Mouse (Mus musculus): ENCODE data around the gene Kdelr2. TPM values are rescaled to one million over a fixed set of nuclear protein-coding genes. Genes with fewer than 3 reads are reported as not detected.

Kdelr2 gene
- polyA plus RNA-seq, 1 experiment from 2014 or later = 285 TPM

DNA sequence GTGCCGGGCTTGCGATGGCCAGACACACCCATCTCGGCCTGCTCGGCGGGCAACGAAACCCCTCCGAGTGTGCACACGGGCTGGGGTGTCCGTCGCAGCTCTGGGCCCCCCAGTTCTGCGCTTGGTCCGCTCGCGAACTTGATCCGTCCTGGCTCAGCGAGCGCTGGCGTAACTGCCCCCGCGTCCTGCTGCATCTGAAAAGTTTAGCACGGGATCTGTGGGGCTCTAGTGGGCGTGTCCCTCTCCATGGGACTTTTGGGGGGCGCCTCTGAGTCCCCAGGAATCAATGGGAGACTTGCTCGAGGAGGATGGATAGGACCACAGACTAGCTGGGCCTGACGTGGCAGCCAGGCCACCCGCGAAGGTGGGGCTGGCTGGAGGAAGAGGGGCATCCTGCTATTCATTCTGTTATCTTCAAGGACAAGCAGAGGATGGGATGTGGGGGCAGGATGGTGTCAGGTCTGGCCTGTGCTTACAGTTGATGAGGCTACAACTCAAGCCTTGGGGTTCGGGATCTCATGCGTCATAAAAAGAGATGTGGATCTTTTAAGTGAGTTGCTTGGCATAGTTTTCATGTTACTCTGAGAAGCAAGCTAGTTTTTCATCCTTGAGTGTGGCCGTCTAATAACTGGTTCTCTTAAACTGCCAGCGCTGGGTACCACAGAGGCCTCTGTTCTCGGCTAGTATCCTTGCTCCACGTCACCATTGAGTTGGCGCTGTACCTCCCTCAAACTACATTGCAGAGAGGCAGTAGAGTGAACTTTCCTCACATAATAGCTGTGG is 701 bp downstream of the Kdelr2 start:
- ATAC-seq (ENCODE audit: insufficient number of reproducible peaks, low FRiP score) = peak; percentile 40
- no peaks in the 10 kb centered on the region for H3K9me3 ChIP-seq (replicated peaks)
- peak overlapping the region; percentile 100 for H3K4me3 ChIP-seq
- H3K4me1 ChIP-seq (replicated peaks) = peaks cover 53% of the 10 kb centered on the region
- peaks cover 27% of the 10 kb centered on the region for H3K36me3 ChIP-seq
- WGBS = 4% methylated on average over 34 of the region's 34 CpGs
- H3K9ac ChIP-seq = peak overlapping the region; percentile 100
- H3K27ac ChIP-seq (ENCODE audit: poor library complexity, severe bottlenecking) = peak overlapping the region; percentile 89
- peak overlapping the region; percentile 78 for H3K4me2 ChIP-seq
- H3K27me3 ChIP-seq (replicated peaks) = no peaks in the 10 kb centered on the region

DNA sequence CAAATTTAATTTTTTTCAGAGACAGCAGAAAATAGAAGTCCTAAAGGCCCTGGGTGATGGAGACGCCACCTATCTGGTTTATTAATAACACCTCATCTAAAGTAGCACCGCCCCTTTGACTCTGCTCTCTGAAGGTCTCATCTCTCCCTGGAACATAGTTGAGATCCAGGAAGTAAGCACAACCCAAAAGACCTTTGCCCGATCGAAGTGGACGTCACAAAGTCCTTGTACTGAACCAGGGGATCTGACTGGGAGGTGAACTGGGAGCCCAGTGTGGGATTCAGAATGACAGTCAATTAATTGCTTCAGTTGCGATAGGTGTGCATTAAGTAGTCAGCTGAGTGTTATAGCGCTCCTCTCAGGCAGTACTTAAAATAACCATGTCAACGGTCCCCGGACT is 1.6 kb downstream of the Kdelr2 start:
- Histone ChIP-seq H3K4me1 (replicated peaks) (peaks cover 62% of the 10 kb centered on the region), H3K4me3 (peak overlapping the region; percentile 100), H3K9ac (peak overlapping the region; percentile 50), H3K9me3 (replicated peaks) (no peaks in the 10 kb centered on the region), H3K27ac (ENCODE audit: poor library complexity, severe bottlenecking) (no peak overlapping the region), H3K27me3 (replicated peaks) (no peaks in the 10 kb centered on the region), H3K4me2 (peak overlapping the region; percentile 78), H3K36me3 (peaks cover 27% of the 10 kb centered on the region)
- 83% methylated on average over 9 of the region's 9 CpGs for WGBS
- no peak for ATAC-seq (ENCODE audit: insufficient number of reproducible peaks, low FRiP score)

DNA sequence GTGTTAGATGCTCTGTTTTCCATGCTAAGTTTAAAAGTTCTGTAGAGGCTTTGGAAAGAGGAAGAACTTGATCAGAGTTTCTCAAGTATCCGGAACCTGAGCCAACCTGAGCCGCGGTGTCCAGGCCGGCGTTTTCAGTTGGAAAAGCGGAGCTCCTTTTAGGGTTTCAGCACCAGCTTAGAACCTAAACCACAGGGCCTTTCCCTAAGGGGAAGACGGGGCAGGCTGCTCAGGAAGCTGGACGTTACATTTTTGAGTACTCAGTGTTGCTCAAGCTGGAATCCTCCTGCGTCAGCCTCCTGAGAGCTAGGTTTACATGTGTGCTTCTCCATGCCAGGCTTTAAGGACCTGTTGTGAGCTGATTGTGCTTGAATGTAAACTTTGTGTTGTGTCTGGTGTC is 2.9 kb downstream of the Kdelr2 start:
- no peak for ATAC-seq (ENCODE audit: insufficient number of reproducible peaks, low FRiP score)
- WGBS = 93% methylated on average over 9 of the region's 9 CpGs
- no peaks in the 10 kb centered on the region for H3K27me3 ChIP-seq (replicated peaks)
- no peak overlapping the region for H3K9ac ChIP-seq
- H3K9me3 ChIP-seq (replicated peaks) = no peaks in the 10 kb centered on the region
- no peak overlapping the region for H3K4me2 ChIP-seq
- no peak overlapping the region for H3K4me3 ChIP-seq
- H3K4me1 ChIP-seq (replicated peaks) = peaks cover 62% of the 10 kb centered on the region
- no peak overlapping the region for H3K27ac ChIP-seq (ENCODE audit: poor library complexity, severe bottlenecking)
- H3K36me3 ChIP-seq = peaks cover 27% of the 10 kb centered on the region

DNA sequence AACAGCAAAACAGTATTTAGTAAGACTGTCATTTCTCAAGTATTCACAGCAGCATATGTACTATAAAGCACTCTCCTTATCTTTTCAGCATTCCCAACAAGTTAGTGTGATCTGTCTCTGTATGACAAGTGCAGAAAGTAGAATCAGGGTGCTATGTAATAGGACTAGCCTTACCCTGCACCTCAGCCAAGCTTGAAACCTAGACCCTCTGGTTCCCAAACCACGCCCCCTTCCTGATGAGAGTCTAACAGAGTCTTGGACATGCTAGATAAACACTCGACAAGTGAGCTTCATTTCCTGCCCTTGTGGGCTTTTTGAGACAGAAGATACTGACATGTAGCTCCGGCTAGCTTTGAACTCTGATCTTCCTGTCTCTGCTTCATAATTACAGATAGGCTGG is 5.6 kb downstream of the Kdelr2 start:
- H3K36me3 ChIP-seq = peaks cover 46% of the 10 kb centered on the region
- WGBS = 56% methylated on average over 3 of the region's 3 CpGs
- H3K9me3 ChIP-seq (replicated peaks) = no peaks in the 10 kb centered on the region
- no peak overlapping the region for H3K4me3 ChIP-seq
- no peak overlapping the region for H3K4me2 ChIP-seq
- no peaks in the 10 kb centered on the region for H3K27me3 ChIP-seq (replicated peaks)
- H3K9ac ChIP-seq = no peak overlapping the region
- ATAC-seq (ENCODE audit: insufficient number of reproducible peaks, low FRiP score) = no peak; the same call in 1 of the 2 replicates
- H3K27ac ChIP-seq (ENCODE audit: poor library complexity, severe bottlenecking) = no peak overlapping the region
- peaks cover 48% of the 10 kb centered on the region for H3K4me1 ChIP-seq (replicated peaks)

DNA sequence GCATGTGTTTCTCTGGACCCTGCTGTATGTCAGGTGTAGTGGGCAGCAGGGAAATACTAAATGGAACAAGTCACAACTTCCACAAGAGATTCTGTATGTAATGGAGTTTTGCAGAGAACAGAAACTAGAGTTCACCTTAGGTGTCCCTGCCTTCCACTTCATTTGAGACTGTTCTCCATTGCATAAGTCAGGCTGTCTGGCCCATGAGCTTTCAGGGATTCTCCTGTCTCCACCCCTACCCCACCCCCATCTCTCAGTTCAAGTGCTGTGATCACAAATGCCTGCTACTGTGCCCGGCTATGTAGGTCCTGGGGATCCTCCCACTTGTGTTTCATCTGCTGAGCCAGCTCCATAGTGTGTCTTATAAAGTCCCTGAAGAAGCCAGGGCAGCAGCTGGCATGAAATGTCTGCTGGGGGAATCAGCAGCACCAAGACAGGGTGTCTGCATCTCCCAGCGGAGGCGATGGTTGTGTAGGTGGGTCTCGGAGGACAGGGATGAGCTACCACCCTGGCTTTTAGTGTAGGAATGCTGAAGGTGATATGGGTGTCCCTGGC is 7.3 kb downstream of the Kdelr2 start:
- Histone ChIP-seq H3K36me3 (peaks cover 50% of the 10 kb centered on the region), H3K27ac (ENCODE audit: poor library complexity, severe bottlenecking) (no peak overlapping the region)
- no peak for ATAC-seq (ENCODE audit: insufficient number of reproducible peaks, low FRiP score)

DNA sequence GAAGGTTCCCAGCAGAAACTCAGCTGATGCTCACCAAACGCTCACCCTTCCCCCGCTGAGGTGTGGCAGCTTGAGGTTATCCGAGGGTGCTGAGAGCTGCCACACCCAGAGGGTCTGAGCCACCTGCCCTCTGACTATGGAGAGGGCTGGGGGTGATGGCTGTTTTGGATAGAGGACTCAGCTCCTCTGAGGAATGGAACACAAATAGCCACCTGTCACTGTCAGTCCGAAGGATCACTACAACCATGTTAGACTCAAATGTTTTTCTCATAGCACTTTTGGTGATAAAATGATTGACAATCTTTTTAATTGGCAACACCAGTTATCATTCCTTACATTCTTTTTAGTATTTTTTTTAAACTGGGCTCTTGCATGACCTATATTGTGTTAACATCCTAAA is 17.8 kb downstream of the Kdelr2 start:
- Histone ChIP-seq H3K27ac (ENCODE audit: poor library complexity, severe bottlenecking) (no peak overlapping the region), H3K4me2 (no peak overlapping the region), H3K4me3 (no peak overlapping the region), H3K36me3 (peaks cover 65% of the 10 kb centered on the region), H3K27me3 (replicated peaks) (no peaks in the 10 kb centered on the region), H3K9ac (no peak overlapping the region), H3K9me3 (replicated peaks) (no peaks in the 10 kb centered on the region), H3K4me1 (replicated peaks) (no peaks in the 10 kb centered on the region)
- WGBS = 84% methylated on average over 4 of the region's 4 CpGs
- ATAC-seq (ENCODE audit: insufficient number of reproducible peaks, low FRiP score) = no peak

More for the DNA sequence above, 7.3 kb downstream of the Kdelr2 start:
- H3K4me3 ChIP-seq = no peak overlapping the region
- no peaks in the 10 kb centered on the region for H3K9me3 ChIP-seq (replicated peaks)
- no peak overlapping the region for H3K9ac ChIP-seq
- no peaks in the 10 kb centered on the region for H3K27me3 ChIP-seq (replicated peaks)
- WGBS = 72% methylated on average over 4 of the region's 4 CpGs
- peaks cover 32% of the 10 kb centered on the region for H3K4me1 ChIP-seq (replicated peaks)
- no peak overlapping the region for H3K4me2 ChIP-seq

DNA sequence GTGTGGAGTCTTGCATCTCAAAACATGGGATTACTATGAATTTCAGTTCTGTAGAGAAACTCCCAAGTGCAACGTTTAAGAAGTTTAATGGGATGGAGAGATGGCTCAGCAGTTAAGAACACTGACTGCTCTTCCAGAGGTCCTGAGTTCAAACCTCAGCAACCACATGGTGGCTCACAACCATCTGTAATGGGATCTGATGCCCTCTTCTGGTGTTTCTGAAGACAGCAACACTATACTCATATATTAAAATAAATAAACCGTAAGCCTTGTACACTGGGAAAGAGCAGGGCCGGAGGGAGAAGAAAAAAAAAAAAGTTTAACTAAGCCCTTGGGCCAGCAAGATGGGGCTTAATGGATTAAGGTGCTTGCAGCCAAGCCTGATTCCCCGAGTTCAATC is 19.4 kb downstream of the Kdelr2 start:
- WGBS = 79% methylated on average over 4 of the region's 4 CpGs
- no peak overlapping the region for H3K9ac ChIP-seq
- H3K4me1 ChIP-seq (replicated peaks) = no peaks in the 10 kb centered on the region
- H3K4me3 ChIP-seq = no peak overlapping the region
- ATAC-seq (ENCODE audit: insufficient number of reproducible peaks, low FRiP score) = no peak
- H3K9me3 ChIP-seq (replicated peaks) = no peaks in the 10 kb centered on the region
- H3K4me2 ChIP-seq = no peak overlapping the region
- peaks cover 51% of the 10 kb centered on the region for H3K36me3 ChIP-seq
- H3K27ac ChIP-seq (ENCODE audit: poor library complexity, severe bottlenecking) = no peak overlapping the region
- no peaks in the 10 kb centered on the region for H3K27me3 ChIP-seq (replicated peaks)

DNA sequence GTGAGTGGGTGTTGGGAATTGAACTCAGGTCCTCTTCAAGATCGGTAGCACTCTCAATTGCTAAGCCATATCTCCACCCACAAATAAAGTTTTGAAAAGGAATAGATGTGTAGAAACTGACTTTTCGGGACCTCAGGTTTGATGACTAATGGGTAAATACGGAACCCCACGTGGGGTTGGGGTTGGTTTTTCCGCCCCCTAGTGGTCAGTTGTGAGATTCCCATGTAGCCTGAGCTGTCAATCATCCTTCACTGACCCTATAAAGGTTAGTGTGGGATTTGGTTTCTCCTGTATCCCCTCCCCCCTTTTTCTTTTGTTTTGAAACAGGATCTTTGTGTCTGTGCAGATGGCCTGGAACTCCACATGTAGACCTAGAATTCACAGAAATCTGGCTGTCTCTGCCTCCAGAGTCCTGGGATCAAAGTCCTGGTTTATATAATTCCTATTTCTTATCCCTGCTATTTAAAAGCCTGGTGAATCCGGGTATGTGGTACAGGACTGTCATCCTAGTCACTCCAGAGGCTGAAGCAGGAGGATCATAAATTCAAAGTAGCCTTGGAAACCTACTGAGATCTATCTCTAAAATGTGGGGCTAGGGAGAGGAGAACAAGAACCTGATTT is 20.4 kb downstream of the Kdelr2 start:
- ATAC-seq (ENCODE audit: insufficient number of reproducible peaks, low FRiP score) = no peak
- Histone ChIP-seq H3K9me3 (replicated peaks) (no peaks in the 10 kb centered on the region), H3K4me2 (no peak overlapping the region), H3K9ac (no peak overlapping the region), H3K27ac (ENCODE audit: poor library complexity, severe bottlenecking) (no peak overlapping the region), H3K36me3 (peaks cover 41% of the 10 kb centered on the region), H3K27me3 (replicated peaks) (no peaks in the 10 kb centered on the region), H3K4me3 (no peak overlapping the region), H3K4me1 (replicated peaks) (no peaks in the 10 kb centered on the region)
- 28% methylated on average over 6 of the region's 6 CpGs for WGBS

DNA sequence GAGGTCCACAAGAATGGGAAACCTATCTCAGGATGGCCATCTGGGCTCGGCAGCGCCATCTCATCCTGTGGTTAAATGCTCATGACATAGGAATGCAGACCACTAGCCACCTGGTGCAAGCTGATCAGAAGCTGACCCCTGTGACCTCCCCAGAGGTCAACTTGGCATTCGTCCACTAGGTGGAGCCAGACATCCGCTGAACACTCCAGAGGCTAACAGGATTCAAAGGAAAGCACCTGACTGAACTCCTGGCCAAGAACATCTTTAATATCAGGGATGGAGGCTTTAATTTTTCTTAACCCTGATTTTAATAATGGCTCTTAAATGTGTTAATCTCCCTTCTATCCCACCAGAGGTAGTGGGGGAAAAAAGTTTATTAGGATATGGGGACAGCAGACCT is 30.8 kb downstream of the Kdelr2 start:
- no peak for ATAC-seq (ENCODE audit: insufficient number of reproducible peaks, low FRiP score)
- H3K9ac ChIP-seq = no peak overlapping the region
- no peak overlapping the region for H3K4me2 ChIP-seq
- no peak overlapping the region for H3K4me3 ChIP-seq
- no peaks in the 10 kb centered on the region for H3K36me3 ChIP-seq
- H3K4me1 ChIP-seq (replicated peaks) = no peaks in the 10 kb centered on the region
- H3K27ac ChIP-seq (ENCODE audit: poor library complexity, severe bottlenecking) = no peak overlapping the region
- no peaks in the 10 kb centered on the region for H3K9me3 ChIP-seq (replicated peaks)
- 0% methylated on average over 4 of the region's 4 CpGs for WGBS
- no peaks in the 10 kb centered on the region for H3K27me3 ChIP-seq (replicated peaks)

DNA sequence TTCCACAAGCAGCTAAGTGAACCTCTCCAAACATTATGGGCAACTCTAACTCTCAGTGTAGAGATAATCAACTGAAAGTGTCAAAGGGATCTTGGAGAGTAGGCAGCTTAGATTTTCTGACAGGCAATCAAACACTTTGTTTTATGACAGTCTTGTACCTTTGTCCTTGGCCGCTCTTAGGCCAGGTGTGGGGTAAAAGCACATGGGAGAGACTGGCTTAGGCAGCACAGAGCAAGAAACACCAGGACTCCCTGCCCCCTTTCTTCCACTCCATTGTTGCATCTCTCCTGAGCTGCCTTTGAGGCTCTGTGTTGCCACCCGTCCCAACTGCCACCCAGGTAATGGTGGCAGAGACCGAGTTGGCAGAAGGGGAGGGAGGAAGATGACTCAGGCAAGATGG is 37.7 kb downstream of the Kdelr2 start:
- H3K36me3 ChIP-seq = no peaks in the 10 kb centered on the region
- 71% methylated on average over 3 of the region's 3 CpGs for WGBS
- H3K9ac ChIP-seq = no peak overlapping the region
- H3K4me2 ChIP-seq = no peak overlapping the region
- ATAC-seq (ENCODE audit: insufficient number of reproducible peaks, low FRiP score) = no peak
- H3K27ac ChIP-seq (ENCODE audit: poor library complexity, severe bottlenecking) = no peak overlapping the region
- no peak overlapping the region for H3K4me3 ChIP-seq
- no peaks in the 10 kb centered on the region for H3K9me3 ChIP-seq (replicated peaks)
- H3K27me3 ChIP-seq (replicated peaks) = no peaks in the 10 kb centered on the region
- no peaks in the 10 kb centered on the region for H3K4me1 ChIP-seq (replicated peaks)

DNA sequence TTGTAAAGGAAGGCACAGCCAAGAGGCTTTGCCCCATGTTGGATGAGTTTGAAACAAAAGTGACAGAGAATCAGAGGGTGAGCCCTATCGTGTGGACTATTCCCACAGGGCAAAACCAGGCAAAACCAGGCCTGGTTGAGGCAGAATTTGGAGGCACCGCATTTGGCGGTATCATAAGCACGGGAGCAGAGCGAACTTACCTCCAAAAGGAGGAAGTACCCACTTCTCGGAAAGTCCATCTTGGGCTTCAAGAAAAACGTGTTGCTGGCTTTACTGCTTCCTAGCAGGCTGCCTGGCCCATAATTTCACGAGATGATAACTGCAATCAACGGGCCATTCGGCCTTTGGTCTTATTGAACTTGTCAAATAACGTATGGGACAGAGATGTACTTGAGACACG is 38.1 kb downstream of the Kdelr2 start:
- no peaks in the 10 kb centered on the region for H3K27me3 ChIP-seq (replicated peaks)
- no peak overlapping the region for H3K27ac ChIP-seq (ENCODE audit: poor library complexity, severe bottlenecking)
- no peak overlapping the region for H3K4me2 ChIP-seq
- H3K4me3 ChIP-seq = no peak overlapping the region
- H3K9me3 ChIP-seq (replicated peaks) = no peaks in the 10 kb centered on the region
- no peak for ATAC-seq (ENCODE audit: insufficient number of reproducible peaks, low FRiP score)
- no peaks in the 10 kb centered on the region for H3K36me3 ChIP-seq
- no peak overlapping the region for H3K9ac ChIP-seq
- 78% methylated on average over 12 of the region's 12 CpGs for WGBS
- H3K4me1 ChIP-seq (replicated peaks) = no peaks in the 10 kb centered on the region

Measured in heart, embryonic 12.5 days (tissue).